Mouse (Mus musculus): Measurements from ENCODE around the gene Ggcx. TPM values are rescaled to one million over a fixed set of nuclear protein-coding genes. Genes with fewer than 3 reads are reported as not detected.
"Not testable (repeated sequence)": the region's sequence is repeated elsewhere in the genome, so short reads cannot be mapped to it uniquely, and the experiment has no call there.

Gene Ggcx
- total RNA-seq, 2 experiments from 2014 or later = 49.4 to 69.6 TPM

- DNase-seq = no peak
Measured at GRCm38 (mm10) chr6:72429061-72429842, 15.1 kb downstream of the Ggcx start.

- no peak for DNase-seq
Measured at GRCm38 (mm10) chr6:72430989-72431921, 17.1 kb downstream of the Ggcx start.

- no peak for DNase-seq
Measured at GRCm38 (mm10) chr6:72432153-72432552, 18.0 kb downstream of the Ggcx start.

- no peak for DNase-seq
Measured at GRCm38 (mm10) chr6:72438226-72438625, 24.1 kb downstream of the Ggcx start.

- peak; percentile 89 to 93 for DNase-seq
Measured at GRCm38 (mm10) chr6:72438862-72439354, 24.8 kb downstream of the Ggcx start.

GRCm38 (mm10) chr6:72439355-72440185, 25.5 kb downstream of the Ggcx start, which contains the start of gene Mat2a:
Gene Mat2a (minus strand): TSS chr6:72439558.
- DNase-seq = peak; percentile 94 to 96

GRCm38 (mm10) chr6:72440186-72440990, 26.3 kb downstream of the Ggcx start:
- no peak for DNase-seq

- no peak for DNase-seq
Measured at GRCm38 (mm10) chr6:72442921-72443604, 29.0 kb downstream of the Ggcx start.

- DNase-seq = peak; percentile 50 to 58
Measured at GRCm38 (mm10) chr6:72445011-72445410, 30.9 kb downstream of the Ggcx start.

- DNase-seq = no peak
Measured at GRCm38 (mm10) chr6:72447487-72447886, 33.4 kb downstream of the Ggcx start.

GRCm38 (mm10) chr6:72451778-72452177, 37.7 kb downstream of the Ggcx start:
- DNase-seq = not testable (repeated sequence)

GRCm38 (mm10) chr6:72452329-72452728, 38.2 kb downstream of the Ggcx start:
- no peak for DNase-seq

- no peak for DNase-seq
Measured at GRCm38 (mm10) chr6:72453578-72453977, 39.5 kb downstream of the Ggcx start.

- DNase-seq = no peak
Measured at GRCm38 (mm10) chr6:72454072-72454746, 40.1 kb downstream of the Ggcx start.

GRCm38 (mm10) chr6:72454833-72455373, 40.8 kb downstream of the Ggcx start:
- no peak for DNase-seq

GRCm38 (mm10) chr6:72456567-72456966, 42.5 kb downstream of the Ggcx start:
- no peak for DNase-seq

- DNase-seq = no peak
Measured at GRCm38 (mm10) chr6:72458418-72458817, 44.3 kb downstream of the Ggcx start.

GRCm38 (mm10) chr6:72458921-72459320, 44.8 kb downstream of the Ggcx start:
- DNase-seq = no peak
